Mouse (Mus musculus) liver, adult 2 months (tissue): ENCODE measurements around the gene Slc13a3.

ENCODE experiments used
- CTCF ChIP-seq: fragments of 200-500 bp; IDR thresholded peaks from 2 replicates; pipeline ENCODE4 v1.5.1; 2011; ENCODE audit warnings: low read depth, low read length, control low read depth
- POLR2A ChIP-seq: fragments of 200-500 bp; IDR thresholded peaks from 2 replicates; pipeline ENCODE4 v1.6.1; 2011; ENCODE audit warnings: low read length, control low read depth; ENCODE audit not compliant: insufficient read depth; ENCODE audit errors: extremely low read depth

- TF ChIP-seq POLR2A (no peak), CTCF (no peak)
Observed at GRCm38 (mm10) chr2:165512870-165513600, 40.0 kb upstream of the Slc13a3 start.
